Mouse (Mus musculus) CH12.LX (cell line): ENCODE measurements at regions not wholly inside any gene's neighbourhood (a gene's known extent, or its start where the extent isn't known, plus 50 kb on each side); places are given as distances from the start of the nearest gene placed in this dataset.

ENCODE experiments used
- CTCF ChIP-seq, 2 experiments: IDR thresholded peaks in 1 of 2; conservative IDR thresholded peaks in 1 of 2; 2 replicates each; pipeline ENCODE4 v1.5.1; 2011 to 2012; ENCODE audit warnings: low read depth in 2 of 2, low read length in 2 of 2, improper control_type of control experiment in 1 of 2, inconsistent platforms in 1 of 2, mild to moderate bottlenecking in 1 of 2, moderate library complexity in 1 of 2
- MAFK ChIP-seq: IDR thresholded peaks from 2 replicates; pipeline ENCODE4 v1.6.1; 2011; ENCODE audit warnings: low read length, improper control_type of control experiment; ENCODE audit not compliant: insufficient replicate concordance
- MYC ChIP-seq: IDR thresholded peaks from 2 replicates; pipeline ENCODE4 v1.6.1; 2011; ENCODE audit warnings: low read depth, mild to moderate bottlenecking, improper control_type of control experiment, low read length
- POLR2A ChIP-seq: IDR thresholded peaks from 2 replicates; pipeline ENCODE4 v1.6.1; 2011; ENCODE audit warnings: low read depth, mild to moderate bottlenecking, improper control_type of control experiment, low read length

DNA sequence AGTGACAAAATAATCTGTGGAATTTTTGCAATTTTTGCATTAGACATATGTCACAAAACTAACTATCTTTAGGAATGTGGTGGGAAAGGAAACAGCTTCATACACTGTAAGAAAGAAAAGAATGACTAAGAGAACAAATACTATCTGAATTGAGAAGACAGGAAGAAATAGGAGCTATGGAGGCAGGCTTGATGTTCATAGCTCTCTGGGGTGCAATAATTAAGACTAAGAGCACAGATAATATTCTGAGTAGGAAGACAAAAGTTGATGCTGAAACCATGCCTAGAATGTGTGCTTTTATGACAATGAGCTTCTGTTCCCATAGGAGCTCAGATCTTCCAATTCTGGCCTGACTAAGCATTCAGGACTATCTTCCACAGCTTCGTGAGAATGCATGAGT is 183.0 kb upstream of the Tmem196 start:
- no peak for TF ChIP-seq MAFK
- no peak for TF ChIP-seq MYC
- TF ChIP-seq CTCF (conservative IDR thresholded peaks at IDR 0.05 in 1 of 2, IDR thresholded peaks at IDR 0.05 in 1 of 2; ENCODE audit: low read depth in 2 of 2, low read length in 2 of 2) = no peak
- TF ChIP-seq POLR2A = no peak
